Mouse (Mus musculus): Measurements from ENCODE around the gene Rgsl1.
"Not testable (repeated sequence)": the region's sequence is repeated elsewhere in the genome, so short reads cannot be mapped to it uniquely, and the experiment has no call there.

Rgsl1 gene

DNA sequence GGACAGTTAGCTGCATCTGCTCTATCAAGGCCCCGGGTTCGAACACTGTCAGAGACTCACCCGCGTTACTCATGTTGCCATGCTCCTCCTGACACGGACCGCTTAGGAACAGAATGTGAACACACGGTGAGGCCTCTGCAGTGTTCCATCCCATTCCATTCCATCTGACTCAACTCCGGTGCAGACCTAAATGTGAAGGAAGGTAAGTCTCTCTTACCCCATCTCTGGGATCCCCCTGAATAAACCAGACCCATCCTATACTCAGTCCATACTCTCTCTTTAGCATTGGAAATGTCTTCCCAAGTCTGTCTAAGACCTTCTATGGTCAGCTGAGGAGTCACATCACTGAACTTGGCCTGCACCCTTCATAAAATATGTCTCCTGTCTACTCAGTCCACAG, at the start of gene Rgsl1:
Rgsl1 (minus strand) TSS at position 101 of the 400 bp plus-strand sequence.
- no peak for DNase-seq (ENCODE audit: low spot score)

DNA sequence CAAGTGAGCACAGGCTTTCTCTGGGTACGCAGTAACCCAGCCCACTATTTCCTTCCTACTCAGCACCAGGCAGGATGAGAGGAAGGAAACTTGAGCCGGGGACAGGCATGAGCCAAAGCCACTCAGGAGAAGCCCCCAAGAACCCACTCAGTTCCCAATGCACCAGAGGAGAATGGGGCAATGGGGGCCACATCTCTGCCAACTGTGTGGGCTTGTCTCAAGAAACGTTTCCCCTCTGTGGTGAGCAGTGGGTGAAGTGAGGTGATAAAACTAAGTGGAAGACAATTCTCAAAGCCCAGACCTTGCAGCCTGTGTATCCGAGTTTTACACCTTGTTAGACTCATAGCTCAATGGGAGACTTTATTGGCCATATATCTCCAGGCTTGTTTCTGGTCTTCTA, 47.5 kb upstream of the Rgsl1 start, which contains the start of gene Teddm1a:
Teddm1a (plus strand) TSS at position 301 of the 400 bp plus-strand sequence.
- no peak for DNase-seq (ENCODE audit: low spot score)

DNA sequence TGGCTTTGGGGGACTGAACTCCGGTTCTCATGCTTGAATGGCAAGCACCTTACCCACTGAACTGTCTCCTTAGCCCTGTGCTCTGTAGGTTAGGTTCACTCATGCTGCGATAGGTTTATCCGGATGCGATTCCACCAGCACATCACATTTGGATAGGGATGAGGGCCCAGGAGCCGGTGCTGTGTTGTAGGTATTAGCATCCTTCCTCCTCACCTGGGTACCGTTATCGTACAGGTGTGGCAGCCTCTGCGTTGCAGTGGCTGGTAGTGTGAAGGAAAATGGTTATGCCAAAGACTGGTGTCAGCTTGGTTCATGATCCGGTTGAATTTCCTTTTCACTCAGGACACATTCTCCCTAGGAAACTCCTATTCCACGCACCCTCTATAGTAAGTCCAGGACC, 46.2 kb upstream of the Rgsl1 start:
- DNase-seq (ENCODE audit: low spot score), result no peak

DNA sequence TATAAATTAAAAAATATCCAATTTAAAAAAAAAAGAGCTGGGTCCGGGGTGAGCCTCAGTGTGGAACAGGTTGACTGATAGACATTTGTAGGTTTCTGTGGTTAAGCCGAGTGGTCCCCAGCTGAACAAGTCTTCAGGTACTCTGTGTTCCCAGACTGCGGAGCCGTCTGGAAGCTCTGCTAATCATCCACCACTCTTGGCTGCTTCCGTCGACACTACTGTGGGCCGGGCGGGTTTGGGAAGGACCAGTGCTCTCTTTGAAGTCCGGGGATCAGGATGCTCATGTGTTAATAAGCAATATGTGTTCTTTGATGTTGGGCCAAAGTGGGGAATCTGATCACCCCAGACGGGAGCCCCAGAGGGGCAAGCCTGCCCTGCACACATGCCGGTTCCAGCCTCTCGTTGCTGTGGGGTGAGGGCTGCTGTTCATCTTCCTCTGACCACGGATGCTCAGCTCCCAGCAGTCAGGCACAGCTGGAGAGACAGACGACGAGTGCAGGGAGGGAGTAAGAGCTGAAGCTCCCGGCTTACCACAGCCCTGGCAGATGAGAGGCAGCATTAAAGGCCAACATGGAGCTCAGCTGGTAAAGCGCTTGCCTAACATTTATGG, 42.2 kb upstream of the Rgsl1 start:
- DNase-seq (ENCODE audit: low spot score), result no peak

DNA sequence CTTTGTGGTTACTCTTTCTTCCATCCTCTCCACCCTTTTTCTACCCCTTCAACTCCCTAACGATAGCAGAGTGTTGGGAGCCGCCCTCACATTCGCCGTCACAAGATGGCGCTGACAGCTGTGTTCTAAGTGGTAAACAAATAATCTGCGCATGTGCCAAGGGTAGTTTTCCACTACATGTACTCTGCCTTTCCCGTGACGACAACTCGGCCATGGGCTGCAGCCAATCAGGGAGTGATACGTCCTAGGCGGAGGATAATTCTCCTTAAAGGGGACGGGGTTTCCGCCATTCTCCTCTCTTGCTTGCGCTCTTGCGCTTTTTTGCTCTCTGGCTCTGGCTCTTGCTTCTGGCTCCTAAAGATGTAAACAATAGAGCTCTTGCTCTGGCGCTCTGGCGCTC, 36.4 kb upstream of the Rgsl1 start:
- not testable (repeated sequence) for DNase-seq (ENCODE audit: low spot score)

DNA sequence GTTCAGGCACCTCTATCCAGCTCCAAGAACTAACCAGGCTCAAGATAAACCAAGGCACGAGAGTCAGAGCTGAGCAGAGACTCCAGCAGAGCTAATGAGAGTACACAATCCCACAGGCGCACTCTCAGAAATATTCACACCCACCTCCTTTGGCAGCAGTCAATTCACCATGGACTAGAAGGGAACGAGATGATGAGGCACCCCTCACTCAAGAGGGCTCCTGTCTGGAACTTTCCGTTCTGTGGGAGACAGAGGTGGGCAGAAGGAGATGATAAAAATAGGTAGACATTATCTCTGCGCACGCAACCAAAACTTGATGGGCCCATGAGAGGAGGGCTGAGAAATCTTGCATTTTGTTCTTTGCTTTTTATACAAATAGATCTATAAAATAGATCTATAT, 30.1 kb upstream of the Rgsl1 start, which contains the start of gene Teddm1b:
Teddm1b (plus strand) TSS at position 301 of the 400 bp plus-strand sequence.
- DNase-seq (ENCODE audit: low spot score), result no peak

DNA sequence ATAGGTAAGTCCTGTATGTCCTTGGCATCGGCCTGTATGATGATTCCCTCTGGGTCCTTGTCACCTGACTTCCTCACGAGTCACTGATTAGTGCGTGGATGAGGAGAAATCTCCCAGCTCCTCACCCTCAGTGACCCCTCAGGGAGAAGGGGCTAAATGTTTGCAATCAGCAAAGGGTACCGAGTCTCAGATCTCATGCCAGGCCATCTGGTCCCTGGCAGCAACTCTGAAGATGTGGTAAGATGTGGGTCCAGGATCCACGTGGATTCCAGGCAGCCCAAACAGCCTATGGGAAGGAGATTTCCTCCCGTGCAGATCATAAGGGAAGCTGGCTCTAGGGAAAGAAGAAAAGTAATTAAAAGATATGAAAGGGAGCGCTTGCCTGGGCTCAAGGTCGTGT, 12.0 kb upstream of the Rgsl1 start:
- no peak for DNase-seq (ENCODE audit: low spot score)

DNA sequence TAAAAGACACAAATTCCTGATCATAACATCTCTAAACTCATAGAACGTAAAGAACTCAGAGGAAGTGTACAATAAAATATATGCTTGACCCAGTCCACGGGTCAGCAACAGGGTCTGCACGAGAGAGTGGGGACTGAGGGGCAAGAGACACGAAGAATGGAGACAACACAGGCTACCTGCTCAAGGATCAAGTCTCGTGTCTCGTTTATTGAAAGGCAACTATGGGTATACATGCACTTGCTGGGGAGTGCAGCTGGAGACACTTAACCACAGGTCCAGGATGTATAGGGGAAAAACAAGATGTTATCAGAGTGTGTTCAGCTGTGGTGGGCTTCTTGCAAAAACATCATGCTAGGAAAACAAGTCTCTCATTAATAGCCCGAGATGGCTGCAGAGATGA, 8.8 kb upstream of the Rgsl1 start:
- DNase-seq (ENCODE audit: low spot score), result not testable (repeated sequence)

DNA sequence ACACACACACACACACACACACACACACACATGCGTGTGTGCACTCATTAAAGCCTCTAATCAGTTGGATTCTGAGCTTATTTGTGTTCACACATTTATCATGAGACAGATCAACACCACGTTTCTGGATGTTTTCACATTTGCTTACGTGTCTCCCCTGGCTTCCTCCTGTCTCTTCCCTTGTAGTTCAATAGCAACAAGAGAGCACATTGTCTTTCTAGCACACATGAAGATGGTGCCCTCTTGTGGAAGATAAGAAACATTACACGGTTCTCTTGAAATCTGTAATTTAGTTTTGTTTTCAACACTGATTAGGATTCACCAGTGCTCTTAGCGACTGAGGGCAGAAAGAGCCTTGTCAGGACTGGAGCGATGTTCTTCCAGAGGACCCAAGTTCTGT, 2.9 kb upstream of the Rgsl1 start:
- peak; percentile 11 for DNase-seq (ENCODE audit: low spot score)

DNA sequence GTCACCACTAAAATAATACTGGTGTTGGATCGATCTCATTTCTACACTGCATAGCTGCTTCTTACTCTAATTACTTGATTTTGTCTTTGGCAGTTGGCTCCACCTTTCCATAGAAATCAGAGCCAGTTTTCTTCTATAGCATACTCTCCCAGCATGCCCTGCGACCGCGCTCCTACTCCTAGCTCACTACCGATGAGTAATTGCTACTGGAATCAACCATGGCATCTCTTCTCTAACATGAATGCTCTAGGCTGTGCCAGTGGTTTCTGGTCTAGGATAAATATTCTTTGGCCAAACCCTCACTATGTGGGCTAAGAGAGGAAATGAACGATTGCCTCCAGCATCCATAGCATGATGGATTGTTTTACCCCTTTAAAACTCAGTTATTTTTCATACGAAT, 2.5 kb upstream of the Rgsl1 start:
- no peak for DNase-seq (ENCODE audit: low spot score)

DNA sequence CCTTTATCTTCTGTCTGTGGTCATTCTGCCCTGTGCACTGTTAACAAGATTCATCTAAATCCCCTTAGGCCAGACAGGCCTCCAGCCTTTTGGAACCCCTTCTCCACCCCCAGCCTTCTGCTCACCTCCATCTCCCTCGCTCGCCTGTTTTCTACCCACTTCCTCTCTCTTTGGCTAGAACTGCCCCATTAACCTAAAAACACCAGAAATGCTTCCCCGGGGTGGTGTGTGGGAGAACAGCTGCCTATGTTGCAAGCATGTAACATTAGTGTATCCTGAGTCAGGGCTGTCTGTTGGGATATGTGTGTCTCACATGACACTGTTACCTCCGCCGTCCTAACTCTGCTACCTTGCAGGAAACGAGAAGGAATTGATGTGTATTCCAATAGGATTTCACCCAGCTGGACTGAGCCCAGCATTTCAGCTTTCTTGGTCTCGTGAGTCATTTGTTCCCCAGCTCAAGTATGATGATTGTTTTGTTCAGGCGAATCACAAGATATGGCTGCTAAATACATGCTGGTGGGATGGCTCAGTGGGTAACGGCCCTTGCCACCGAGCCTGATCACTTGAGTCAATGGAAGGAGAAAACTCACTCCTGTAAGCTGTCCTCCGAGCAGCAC, 1.7 kb downstream of the Rgsl1 start:
- no peak for DNase-seq (ENCODE audit: low spot score)

DNA sequence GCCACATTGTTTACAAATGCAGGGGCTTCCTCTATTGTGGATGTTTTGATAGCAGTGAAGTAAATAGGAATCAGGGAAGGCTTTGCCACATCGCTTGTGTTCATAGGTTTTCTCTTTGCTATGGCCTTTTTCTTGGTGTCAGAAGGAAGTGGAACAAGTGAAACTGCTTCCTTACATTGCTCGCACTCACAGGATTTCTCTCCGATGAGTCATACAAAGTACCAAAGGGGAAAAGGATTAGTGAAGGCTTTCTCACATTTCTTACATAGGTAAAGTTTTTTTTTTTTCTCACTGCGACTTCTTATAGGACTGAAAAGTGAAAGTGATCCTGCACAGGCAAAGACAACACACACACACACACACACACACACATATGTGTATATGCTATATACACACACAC, 7.9 kb downstream of the Rgsl1 start:
- no peak for DNase-seq (ENCODE audit: low spot score)

DNA sequence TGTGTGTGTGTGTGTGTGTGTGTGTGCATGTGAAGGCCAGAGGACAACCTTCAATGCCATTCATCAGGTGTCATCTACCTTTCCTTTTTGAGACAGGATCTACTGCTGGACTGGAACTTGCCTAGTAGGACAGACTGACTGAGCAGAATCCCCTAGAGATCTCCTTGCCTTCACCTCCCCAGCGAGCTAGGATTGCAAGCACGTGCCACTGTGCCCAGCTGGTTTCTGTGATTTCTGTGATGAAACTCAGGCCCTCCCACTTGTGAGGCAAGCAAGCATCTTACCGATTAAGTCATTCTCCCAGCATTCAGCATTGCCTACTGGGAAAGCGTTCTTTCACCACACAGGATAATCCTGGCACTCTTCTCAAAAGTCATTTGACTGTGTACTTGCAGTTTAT, 13.2 kb downstream of the Rgsl1 start:
- no peak for DNase-seq (ENCODE audit: low spot score)

DNA sequence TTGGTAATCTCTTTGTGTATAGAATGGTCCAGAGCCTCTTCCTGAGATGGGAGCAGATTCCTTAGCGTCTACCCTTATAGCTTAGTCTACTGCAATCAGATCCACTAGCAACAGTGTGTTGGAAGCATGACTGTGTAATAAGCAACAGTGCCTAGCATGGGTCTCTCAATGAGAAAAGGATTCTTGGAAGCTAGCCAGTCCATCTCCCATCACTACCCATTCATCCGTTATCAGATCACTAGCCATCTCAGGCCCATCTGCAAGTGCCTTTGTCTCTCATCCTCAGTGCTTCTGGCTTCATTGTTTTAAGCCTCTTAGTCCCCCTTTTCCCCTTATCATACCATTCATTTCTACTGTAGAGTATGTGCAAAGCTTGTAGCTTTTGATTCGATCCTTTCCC, 23.7 kb downstream of the Rgsl1 start:
- DNase-seq (ENCODE audit: low spot score), result no peak

DNA sequence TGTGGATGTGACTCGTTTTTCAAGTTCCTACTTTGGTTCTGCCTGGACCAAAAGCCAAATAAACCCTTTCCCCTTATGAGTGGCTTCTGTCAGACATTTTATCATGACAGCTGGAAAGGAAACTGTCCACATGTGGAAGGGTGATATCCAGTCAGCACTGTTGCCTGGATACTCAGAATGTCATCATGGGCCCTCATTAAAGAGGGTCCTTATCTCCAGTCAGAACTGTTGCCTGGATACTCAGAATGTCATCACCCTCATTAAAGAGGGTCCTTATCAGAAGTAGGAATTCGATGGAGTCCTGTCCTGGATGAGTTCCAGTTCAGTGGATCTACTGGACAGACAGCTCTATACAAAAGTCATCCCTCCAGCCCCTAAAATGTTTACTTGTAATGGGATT, 29.7 kb downstream of the Rgsl1 start:
- DNase-seq (ENCODE audit: low spot score), result no peak

DNA sequence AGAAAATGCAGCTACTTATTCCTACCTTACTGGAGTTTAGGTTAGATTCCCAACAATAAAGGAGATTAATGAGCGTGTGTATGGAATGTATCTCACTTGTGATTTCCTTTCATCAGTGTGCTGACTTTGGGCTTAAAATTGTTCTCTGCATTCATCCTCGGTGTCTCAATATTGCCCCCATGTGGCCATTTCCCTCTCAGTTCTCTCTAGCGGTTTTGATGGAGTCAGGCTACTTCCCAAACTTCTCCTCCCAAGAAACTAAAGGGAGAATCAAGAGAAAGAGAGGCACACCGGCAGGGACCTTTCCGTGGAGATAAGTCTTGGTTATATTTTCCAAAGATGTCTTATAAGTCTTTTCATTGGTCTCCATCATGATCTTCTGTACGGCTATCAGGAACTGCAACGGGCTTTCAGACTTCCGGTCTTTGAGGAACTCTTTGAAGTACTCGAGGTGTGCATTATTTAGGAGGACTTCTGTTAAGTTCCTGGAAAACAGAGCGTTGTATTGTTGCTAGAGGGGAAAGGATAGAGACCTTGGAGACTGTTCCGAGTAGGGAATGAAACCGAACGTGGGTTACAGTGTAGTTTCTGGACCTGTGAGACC, 36.5 kb downstream of the Rgsl1 start:
- DNase-seq (ENCODE audit: low spot score), result peak; percentile 76

DNA sequence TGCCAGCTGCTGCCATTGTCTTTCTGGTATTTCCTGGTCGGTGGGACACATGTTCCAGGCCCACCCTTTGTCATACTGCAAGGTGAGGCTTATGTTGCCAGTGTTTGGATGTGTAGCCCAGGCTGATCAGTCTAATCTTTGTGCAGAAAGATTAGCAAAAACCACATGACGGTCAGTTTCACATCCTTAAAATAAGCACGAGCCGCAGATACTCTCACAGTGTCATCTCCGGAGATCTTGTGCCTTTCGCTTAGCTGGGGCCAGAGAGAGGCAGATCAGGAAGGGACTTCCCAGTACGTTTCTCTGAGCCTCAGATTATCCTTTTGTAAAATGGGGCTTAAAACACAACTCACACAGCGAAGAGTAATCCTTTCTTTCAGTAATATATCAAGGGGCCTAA, 40.4 kb downstream of the Rgsl1 start:
- no peak for DNase-seq (ENCODE audit: low spot score)

DNA sequence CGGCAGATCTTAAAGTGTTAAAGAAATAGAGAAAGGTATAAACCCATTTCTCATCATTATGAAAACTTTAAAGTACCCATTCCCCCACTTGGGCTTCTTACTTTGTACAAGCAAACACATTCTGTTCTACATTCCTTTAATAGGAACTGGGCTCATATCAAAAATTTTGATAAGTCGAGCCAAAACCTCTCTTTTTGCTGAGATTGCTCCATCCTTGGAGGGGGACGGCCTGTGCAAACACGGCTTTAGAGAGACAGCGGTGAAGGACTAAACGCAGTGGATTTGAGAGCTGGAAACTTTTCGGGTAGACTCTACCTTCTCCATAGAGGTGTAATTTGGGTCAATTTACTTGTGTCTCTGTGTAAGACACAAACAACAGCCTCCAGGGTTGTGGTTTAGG, 41.3 kb downstream of the Rgsl1 start:
- no peak for DNase-seq (ENCODE audit: low spot score)

DNA sequence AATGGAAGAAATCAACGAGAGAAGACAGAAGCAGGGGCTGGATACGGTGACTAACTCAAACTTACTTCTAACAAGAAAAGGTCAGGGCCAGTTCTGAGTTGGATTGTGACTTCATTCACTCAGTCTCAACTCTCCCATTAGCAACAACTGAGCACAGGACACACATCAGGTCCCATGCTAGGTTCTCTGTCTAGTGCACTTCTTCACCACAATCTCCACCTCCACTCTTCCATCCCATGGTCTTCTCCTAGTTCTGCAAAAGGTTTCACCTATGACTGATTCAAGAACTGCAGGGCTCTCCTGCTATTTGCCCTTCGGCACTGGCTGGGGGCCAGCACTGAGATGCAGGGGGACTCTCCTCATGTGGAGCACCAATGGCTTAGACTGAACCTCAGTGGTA, 49.7 kb downstream of the Rgsl1 start:
- DNase-seq (ENCODE audit: low spot score), result no peak

DNA sequence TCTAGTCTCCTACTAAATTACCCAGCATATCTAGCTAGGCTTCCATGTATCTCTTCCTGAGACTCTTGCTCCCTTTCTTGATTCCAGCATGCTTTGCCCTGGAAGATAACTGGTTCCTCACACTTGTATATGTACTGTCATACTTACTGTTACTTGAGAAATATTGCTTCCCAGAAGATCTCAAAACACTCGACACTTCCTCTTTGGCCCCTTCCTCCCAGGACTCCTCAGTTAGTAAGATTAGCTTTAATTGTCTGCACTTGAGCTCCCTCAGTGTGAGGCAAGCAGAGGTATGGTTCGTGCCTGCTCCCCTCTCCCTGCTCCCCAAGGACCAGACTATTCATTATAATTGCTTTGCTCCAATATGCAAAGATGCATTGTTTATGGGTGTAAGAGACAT, 53.2 kb downstream of the Rgsl1 start:
- no peak for DNase-seq (ENCODE audit: low spot score)

DNA sequence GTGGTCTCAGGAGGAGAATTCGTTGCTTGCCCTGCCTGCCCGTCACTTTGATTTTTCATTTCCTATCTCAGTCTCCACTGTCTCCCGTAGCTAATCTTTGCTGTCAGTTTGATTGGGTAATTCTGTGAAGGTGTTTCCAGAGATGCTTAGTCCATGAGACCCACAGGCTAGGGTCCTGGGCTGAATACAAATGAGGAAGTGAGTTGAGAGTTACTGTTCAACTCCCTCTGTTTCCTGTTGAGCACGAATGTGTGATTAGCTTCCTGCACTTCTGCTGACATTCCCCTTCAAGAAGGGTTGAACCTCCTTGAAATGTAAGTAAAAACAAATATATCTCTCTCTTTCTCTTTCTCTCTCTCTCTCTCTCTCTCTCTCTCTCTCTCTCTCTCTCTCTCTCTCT, 58.3 kb downstream of the Rgsl1 start:
- no peak for DNase-seq (ENCODE audit: low spot score)

DNA sequence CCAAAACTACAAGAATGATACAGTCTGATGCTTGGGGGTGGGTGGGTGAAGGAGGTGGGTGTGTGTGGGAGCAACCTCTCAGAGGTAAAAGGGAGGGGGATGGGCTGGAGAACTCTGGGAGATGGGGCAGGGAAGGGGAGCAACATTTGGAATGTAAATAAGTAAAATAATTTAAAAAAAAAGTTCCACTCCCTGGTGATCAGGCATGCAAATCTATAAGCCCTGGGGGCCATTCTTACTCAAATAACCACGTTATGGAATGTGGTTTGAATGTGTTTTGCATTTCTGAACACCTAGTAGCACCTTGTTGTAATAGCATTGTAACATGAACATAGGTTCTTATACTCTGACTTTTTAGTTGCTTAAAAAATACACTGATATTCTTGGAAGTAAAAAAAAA, 60.6 kb downstream of the Rgsl1 start:
- no peak for DNase-seq (ENCODE audit: low spot score)

DNA sequence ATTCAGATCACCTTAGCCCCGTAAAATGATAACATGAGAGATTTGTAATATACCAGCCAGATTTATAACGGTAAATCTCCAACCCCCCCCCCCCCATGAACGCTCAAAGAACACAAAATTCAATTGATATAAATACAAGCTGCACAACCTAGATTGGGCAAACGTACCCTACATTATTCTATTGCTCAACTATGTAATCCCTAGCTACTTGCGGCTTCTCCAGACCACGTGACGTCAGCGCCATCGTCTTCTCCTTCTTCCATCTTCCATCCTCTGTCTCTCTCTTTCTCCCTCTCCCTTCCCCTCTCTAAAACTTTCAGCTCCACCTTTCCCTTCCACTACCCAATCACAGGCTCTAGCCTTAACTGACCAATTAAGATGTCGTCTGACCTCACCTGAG, 65.7 kb downstream of the Rgsl1 start:
- no peak for DNase-seq (ENCODE audit: low spot score)

DNA sequence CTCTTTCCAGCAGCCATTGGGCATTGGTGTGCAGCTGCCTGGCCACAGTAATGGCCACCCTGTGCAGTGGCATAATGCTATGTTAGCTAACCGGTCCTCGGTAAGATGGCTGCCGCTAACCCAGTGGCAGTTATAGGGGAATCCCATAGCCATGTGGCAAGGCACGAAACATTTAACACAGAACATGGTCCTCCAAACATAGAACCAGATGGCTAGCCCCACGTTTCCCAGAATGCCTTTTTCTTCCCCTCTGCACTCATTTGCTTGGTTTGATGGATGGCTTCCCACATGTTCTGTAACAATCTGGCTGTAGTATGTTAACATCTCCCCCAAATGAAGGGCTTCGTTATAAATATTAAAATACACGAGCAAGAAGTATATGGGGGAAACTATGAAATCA, 67.7 kb downstream of the Rgsl1 start:
- DNase-seq (ENCODE audit: low spot score), result no peak

All from layer of hippocampus, adult 11-12 months (tissue).